ENCODE assay signal across 20 mouse cellular contexts in genomic region chr1:153075955-153076354, GRCm38 (mm10).
DNase-seq lines count a peak whose midpoint lies in the region; ATAC-seq and TF ChIP-seq lines count a peak whose summit lies in the region.
"Had no signal": no experiment of that assay in that cellular context is flagged by ENCODE, and none has a peak within 500 bp of the region (broad histone marks: within the 10 kb centered on the region; RNA-seq: fewer than 3 reads in every experiment).

No protein-coding gene starts in this region.

- H3K27ac ChIP-seq in kidney, embryonic 16.5 days (ENCODE audit: low read length) = no peak overlapping the region
- peak overlapping the region; percentile 97; the same call in 1 of the 2 replicates for H3K27ac ChIP-seq in ES-Bruce4 (ENCODE audit: insufficient read depth, low read length)
- H3K27ac ChIP-seq in hindbrain, embryonic 14.5 days = no peak overlapping the region
- H3K27ac ChIP-seq: embryonic facial prominence, embryonic 10.5 days; gastrocnemius, adult 2 months; heart, adult 2 months; midbrain, embryonic 13.5 days had no signal

- 42% methylated on average over 6 of the region's 6 CpGs for WGBS in kidney, embryonic 16.5 days
- WGBS in hindbrain, embryonic 14.5 days = 50% methylated on average over 6 of the region's 6 CpGs

- H3K4me3 ChIP-seq in kidney, embryonic 16.5 days (ENCODE audit: low read length) = no peak overlapping the region
- no peak overlapping the region for H3K4me3 ChIP-seq in ES-Bruce4 (ENCODE audit: low read depth, low read length)
- no peak overlapping the region for H3K4me3 ChIP-seq in hindbrain, embryonic 14.5 days (replicated peaks; ENCODE audit: low read length)
- H3K4me3 ChIP-seq: embryonic facial prominence, embryonic 10.5 days; erythroblast, embryonic 14.5 days; gastrocnemius, adult 2 months; heart, adult 2 months; midbrain, embryonic 13.5 days had no signal

- no peak overlapping the region for H3K4me2 ChIP-seq in kidney, embryonic 16.5 days (replicated peaks; ENCODE audit: low read depth, low read length)
- no peak overlapping the region for H3K4me2 ChIP-seq in hindbrain, embryonic 14.5 days (replicated peaks)
- H3K4me2 ChIP-seq: liver, embryonic 11.5 days; midbrain, embryonic 13.5 days had no signal

- H3K27me3 ChIP-seq in kidney, embryonic 16.5 days (ENCODE audit: insufficient read depth, low read length) = peaks cover 11% of the 10 kb centered on the region
- no peaks in the 10 kb centered on the region for H3K27me3 ChIP-seq in ES-Bruce4 (ENCODE audit: control insufficient read depth, insufficient read depth, low read length, poor library complexity, severe bottlenecking)
- H3K27me3 ChIP-seq in hindbrain, embryonic 14.5 days (ENCODE audit: control insufficient read depth, insufficient read depth, low read length) = 0 out of 2 replicates have a peak, but pooled peaks cover 7% of the 10 kb centered on the region
- H3K27me3 ChIP-seq: CH12.LX had no signal

- 0 out of 2 replicates have a peak, but pooled peaks cover 10% of the 10 kb centered on the region for H3K4me1 ChIP-seq in kidney, embryonic 16.5 days (ENCODE audit: insufficient read depth, low read length)
- H3K4me1 ChIP-seq in ES-Bruce4 (ENCODE audit: control insufficient read depth, insufficient read depth, low read length) = peaks cover 9% of the 10 kb centered on the region
- H3K4me1 ChIP-seq in hindbrain, embryonic 14.5 days (replicated peaks; ENCODE audit: control insufficient read depth, insufficient read depth, low read length) = peaks cover 17% of the 10 kb centered on the region; the same call in 1 of the 2 replicates

- H3K9me3 ChIP-seq in kidney, embryonic 16.5 days (ENCODE audit: low read length) = no peaks in the 10 kb centered on the region
- H3K9me3 ChIP-seq in ES-Bruce4 (replicated peaks; ENCODE audit: control insufficient read depth, insufficient read depth, low read length, poor library complexity, severe bottlenecking) = no peaks in the 10 kb centered on the region
- no peaks in the 10 kb centered on the region for H3K9me3 ChIP-seq in hindbrain, embryonic 14.5 days (ENCODE audit: control insufficient read depth, low read length)
- H3K9me3 ChIP-seq: embryonic facial prominence, embryonic 10.5 days; midbrain, embryonic 13.5 days had no signal

- no peak for TF ChIP-seq POLR2A in ES-Bruce4 (IDR thresholded peaks at IDR 0.05; ENCODE audit: insufficient read depth, low read length)

- H3K9ac ChIP-seq in kidney, embryonic 16.5 days (replicated peaks; ENCODE audit: low read length) = no peak overlapping the region
- H3K9ac ChIP-seq in ES-Bruce4 (ENCODE audit: low read depth, poor library complexity, severe bottlenecking) = no peak overlapping the region
- no peak overlapping the region for H3K9ac ChIP-seq in hindbrain, embryonic 14.5 days
- H3K9ac ChIP-seq: midbrain, embryonic 13.5 days had no signal

- TF ChIP-seq CTCF in ES-Bruce4 (IDR thresholded peaks at IDR 0.05; ENCODE audit: low read depth, low read length) = no peak

- ATAC-seq in kidney, embryonic 16.5 days (ENCODE audit: low FRiP score, low TSS enrichment) = peak; percentile 78; the same call in 1 of the 2 replicates
- ATAC-seq in hindbrain, embryonic 14.5 days (ENCODE audit: low FRiP score) = peak; percentile 53; the same call in 1 of the 2 replicates
- ATAC-seq: midbrain, embryonic 13.5 days had no signal

- no peak for TF ChIP-seq EP300 in ES-Bruce4 (IDR thresholded peaks at IDR 0.05; ENCODE audit: insufficient read depth, low read depth, low read length)

- peak; percentile 34 for DNase-seq in cerebellum, adult 9-10 months
- DNase-seq in cerebellum, adult 18-20 months = no peak
- no peak for DNase-seq in kidney, adult 9 months
- no peak for DNase-seq in hindbrain, embryonic 14.5 days (ENCODE audit: low spot score)
- no peak for DNase-seq in thymus, postnatal 10 days (ENCODE audit: low spot score in 2 of 2)
- no peak for DNase-seq in B cell, adult 2 months
- DNase-seq: cerebellum, postnatal 36 days; gastrocnemius, adult 2 months; heart, adult 2 months; kidney, postnatal 25 days; left cerebral cortex, postnatal 4 days; right cerebral cortex, postnatal 4 days; thymus, adult 18-20 months had no signal

- H3K36me3 ChIP-seq in kidney, embryonic 16.5 days (ENCODE audit: insufficient read depth, low read length) = no peaks in the 10 kb centered on the region
- H3K36me3 ChIP-seq in ES-Bruce4 (ENCODE audit: control insufficient read depth, insufficient read depth, low read length, poor library complexity, severe bottlenecking) = no peaks in the 10 kb centered on the region
- no peaks in the 10 kb centered on the region for H3K36me3 ChIP-seq in hindbrain, embryonic 14.5 days (replicated peaks; ENCODE audit: control insufficient read depth, insufficient read depth)
- H3K36me3 ChIP-seq: embryonic facial prominence, embryonic 10.5 days had no signal
